Mouse (Mus musculus) limb, embryonic 14.5 days (tissue): Measurements from ENCODE around the gene Asb18. TPM values are rescaled to one million over a fixed set of nuclear protein-coding genes. Genes with fewer than 3 reads are reported as not detected.

ENCODE experiments used
- ATAC-seq: fragments of 200-750 bp; cut with Nextera tagmentation; 2 replicates; pipeline ENCODE4 v1.8.0; 2017; ENCODE audit warnings: low read depth, moderate number of reproducible peaks, moderate TSS enrichment; ENCODE audit not compliant: low FRiP score
- DNase-seq: peaks from one replicate; pipeline ENCODE4 v3.0.0-alpha.2; 2015; ENCODE audit warnings: low spot score
- H3K27ac ChIP-seq: fragments of 300-500 bp; sonication (generic); replicated peaks from 2 replicates; pipeline ENCODE4 v1.5.1; 2014; ENCODE audit warnings: low read depth, mild to moderate bottlenecking, low read length, moderate library complexity, mixed read lengths
- H3K27me3 ChIP-seq: fragments of 300-500 bp; sonication (generic); 2 replicates; pipeline ENCODE4 v1.6.1; 2014; ENCODE audit warnings: low read length, mixed read lengths; ENCODE audit not compliant: control insufficient read depth, insufficient read depth
- H3K36me3 ChIP-seq: fragments of 300-500 bp; sonication (generic); 2 replicates; pipeline ENCODE4 v1.6.1; 2014; ENCODE audit warnings: mild to moderate bottlenecking, low read length, moderate library complexity, mixed read lengths; ENCODE audit not compliant: control insufficient read depth, insufficient read depth
- H3K4me1 ChIP-seq: fragments of 300-500 bp; sonication (generic); 2 replicates; pipeline ENCODE4 v1.6.1; 2014; ENCODE audit warnings: antibody characterized with exemption, low read length, mixed read lengths; ENCODE audit not compliant: control insufficient read depth, insufficient read depth
- H3K4me2 ChIP-seq: fragments of 300-500 bp; sonication (generic); replicated peaks from 2 replicates; pipeline ENCODE4 v1.6.1; 2014; ENCODE audit warnings: low read depth, mild to moderate bottlenecking, low read length, moderate library complexity; ENCODE audit not compliant: severe bottlenecking
- H3K4me3 ChIP-seq: fragments of 300-500 bp; sonication (generic); replicated peaks from 2 replicates; pipeline ENCODE4 v1.5.1; 2014; ENCODE audit warnings: low read length
- H3K9ac ChIP-seq: fragments of 300-500 bp; sonication (generic); 2 replicates; pipeline ENCODE4 v1.6.1; 2014; ENCODE audit warnings: mild to moderate bottlenecking, low read depth, low read length, moderate library complexity; ENCODE audit not compliant: severe bottlenecking
- H3K9me3 ChIP-seq: fragments of 300-500 bp; sonication (generic); 2 replicates; pipeline ENCODE4 v1.6.1; 2016; ENCODE audit warnings: low read length; ENCODE audit not compliant: control insufficient read depth
- POLR2A ChIP-seq: fragments of 200-500 bp; IDR thresholded peaks from 2 replicates; pipeline ENCODE4 v1.8.0; 2012; ENCODE audit warnings: inconsistent platforms, mild to moderate bottlenecking, moderate library complexity, borderline replicate concordance; ENCODE audit not compliant: insufficient read depth, insufficient read length; ENCODE audit errors: extremely low read depth
- WGBS: fragments of 180-500 bp; shearing (Covaris S2); extraction: QIAGEN DNeasy Blood & Tissue Kit; methylation state at CpG from one replicate; pipeline ENCODE4 v1.1.7; 2014; 5-methylcytosine and 5-hydroxymethylcytosine counted together
- polyA plus RNA-seq, 2 experiments: library from polyadenylated mRNA; depleted of rRNA in 1 of 2; stranded (reverse) in 1 of 2; unstranded in 1 of 2; fragments of >200 nt; fragmentation: Nextera tagmentation in 1 of 2; extraction: Ambion mirVana in 1 of 2; gene quantifications; 2 replicates each; pipeline versions ENCODE4 v1.2.1 to v1.2.3; 2012 to 2014

The Asb18 gene
- polyA plus RNA-seq, 2 experiments: 0.06 to 0.38 TPM

DNA sequence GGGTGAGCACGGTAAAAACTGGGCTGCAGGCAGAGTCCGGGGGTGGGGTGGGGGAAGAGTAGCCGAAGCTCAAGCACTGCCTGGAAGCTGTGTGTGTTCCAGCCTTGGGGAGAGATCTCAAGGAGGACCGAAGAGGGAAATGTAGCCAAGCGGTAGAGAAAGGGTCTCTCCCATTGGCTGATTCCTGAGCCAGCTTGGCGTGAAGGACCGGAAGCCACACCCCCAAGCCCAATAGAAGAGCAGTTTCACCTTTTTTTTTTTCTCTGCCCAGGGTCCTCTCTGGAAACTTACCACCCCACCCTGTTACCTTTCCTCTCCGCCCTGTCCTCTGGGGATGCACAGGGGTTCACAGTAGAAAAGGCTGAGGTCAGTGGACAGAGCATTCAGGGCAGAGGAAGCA is 39.9 kb downstream of the Asb18 start:
- TF ChIP-seq POLR2A: no peak
- no peak overlapping the region for H3K4me3 ChIP-seq
- no peaks in the 10 kb centered on the region for H3K9me3 ChIP-seq
- 70% methylated on average over 8 of the region's 8 CpGs for WGBS
- no peak overlapping the region for H3K4me2 ChIP-seq
- H3K36me3 ChIP-seq: no peaks in the 10 kb centered on the region
- no peak overlapping the region for H3K9ac ChIP-seq
- H3K27me3 ChIP-seq: peaks cover 20% of the 10 kb centered on the region
- no peak for DNase-seq
- ATAC-seq: no peak
- H3K27ac ChIP-seq: no peak overlapping the region
- no peaks in the 10 kb centered on the region for H3K4me1 ChIP-seq

- H3K27ac ChIP-seq: no peak overlapping the region
- H3K4me2 ChIP-seq: no peak overlapping the region
- H3K9me3 ChIP-seq: no peaks in the 10 kb centered on the region
- no peak for ATAC-seq
- H3K36me3 ChIP-seq: no peaks in the 10 kb centered on the region
- WGBS: 33% methylated on average over 8 of the region's 8 CpGs
- H3K27me3 ChIP-seq: peaks cover 44% of the 10 kb centered on the region
- H3K4me3 ChIP-seq: no peak overlapping the region
- TF ChIP-seq POLR2A: no peak
- DNase-seq: no peak
- no peak overlapping the region for H3K9ac ChIP-seq
- no peaks in the 10 kb centered on the region for H3K4me1 ChIP-seq
These were observed 42.6 kb downstream of the Asb18 start for GRCm38 (mm10) chr1:89971848-89972247.

GRCm38 (mm10) chr1:89969714-89970110 is 44.8 kb downstream of the Asb18 start:
- H3K27ac ChIP-seq: no peak overlapping the region
- no peaks in the 10 kb centered on the region for H3K36me3 ChIP-seq
- H3K9me3 ChIP-seq: no peaks in the 10 kb centered on the region
- no peak overlapping the region for H3K9ac ChIP-seq
- no peaks in the 10 kb centered on the region for H3K4me1 ChIP-seq
- DNase-seq: no peak
- no peak overlapping the region for H3K4me2 ChIP-seq
- TF ChIP-seq POLR2A: no peak
- 82% methylated on average over 4 of the region's 4 CpGs for WGBS
- no peak overlapping the region for H3K4me3 ChIP-seq
- H3K27me3 ChIP-seq: peaks cover 48% of the 10 kb centered on the region
- ATAC-seq: no peak

GRCm38 (mm10) chr1:89969072-89969713 is 45.3 kb downstream of the Asb18 start:
- H3K27me3 ChIP-seq: peaks cover 48% of the 10 kb centered on the region
- H3K9me3 ChIP-seq: no peaks in the 10 kb centered on the region
- no peak overlapping the region for H3K27ac ChIP-seq
- H3K36me3 ChIP-seq: no peaks in the 10 kb centered on the region
- ATAC-seq (no peak), DNase-seq (no peak)
- H3K9ac ChIP-seq: no peak overlapping the region
- 0 out of 2 replicates have a peak overlapping the region, but pooled peaks have one; percentile 58 for H3K4me3 ChIP-seq
- H3K4me1 ChIP-seq: no peaks in the 10 kb centered on the region
- 48% methylated on average over 10 of the region's 10 CpGs for WGBS
- H3K4me2 ChIP-seq: peak overlapping the region; percentile 94; the same call in 1 of the 2 replicates
- no peak for TF ChIP-seq POLR2A

- no peak for TF ChIP-seq POLR2A
- Histone ChIP-seq H3K9me3 (no peaks in the 10 kb centered on the region), H3K9ac (peak overlapping the region; percentile 63), H3K27me3 (peaks cover 48% of the 10 kb centered on the region), H3K27ac (no peak overlapping the region), H3K4me1 (no peaks in the 10 kb centered on the region), H3K4me3 (peak overlapping the region; percentile 58), H3K36me3 (no peaks in the 10 kb centered on the region), H3K4me2 (peak overlapping the region; percentile 94)
- DNase-seq: peak; percentile 54
- 1% methylated on average over 55 of the region's 95 CpGs for WGBS
- ATAC-seq: no peak
These were observed 46.2 kb downstream of the Asb18 start for GRCm38 (mm10) chr1:89968111-89968851.
